Mouse (Mus musculus) kidney, postnatal 4 days (tissue): ENCODE results near the gene Col27a1.
A peak's percentile ranks its signal among the peaks of the same experiment; 100 is the strongest.

Experiments used
- DNase-seq, 2 experiments: peaks; one replicate each; pipeline ENCODE4 v3.0.0; 2021; ENCODE audit warnings: mixed read lengths in 2 of 2

Col27a1 gene

GRCm38 (mm10) chr4:63213907-63214621 is at the start of gene Col27a1:
Gene Col27a1 (plus strand): TSS chr4:63214004.
- DNase-seq = peak; percentile 67 to 75

GRCm38 (mm10) chr4:63165636-63166035 is 48.2 kb upstream of the Col27a1 start:
- peak in 1 of 2 experiments; percentile 12 for DNase-seq

- peak in 1 of 2 experiments; percentile 3 for DNase-seq
Measured at GRCm38 (mm10) chr4:63166323-63166722, 47.5 kb upstream of the Col27a1 start.

DNA sequence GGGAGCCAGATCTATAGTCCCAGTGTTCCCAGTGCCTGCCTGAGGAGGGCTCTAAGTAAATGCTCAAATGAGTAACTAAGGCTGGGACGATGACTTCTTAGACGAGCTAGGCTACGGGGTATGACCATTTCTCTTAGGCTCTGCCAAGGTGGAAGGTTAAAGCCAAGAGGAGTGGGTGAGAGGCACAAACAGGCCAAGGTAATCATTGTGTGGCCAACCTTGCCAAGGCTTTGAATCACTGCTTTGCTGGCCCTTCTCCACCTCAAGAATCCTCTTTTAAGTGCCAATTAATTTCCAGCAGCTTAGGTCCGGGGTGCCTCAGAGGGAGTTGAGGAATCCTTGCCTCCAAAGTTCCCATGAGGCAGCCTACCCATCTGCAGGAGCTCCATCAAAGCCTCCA is 43.7 kb upstream of the Col27a1 start:
- DNase-seq = peak in 1 of 2 experiments; percentile 1

GRCm38 (mm10) chr4:63171122-63171521 is 42.7 kb upstream of the Col27a1 start:
- DNase-seq = peak; percentile 31 to 59

GRCm38 (mm10) chr4:63171969-63172685 is 41.7 kb upstream of the Col27a1 start, which contains the start of gene Kif12:
Gene Kif12 (minus strand): TSS chr4:63172131.
- DNase-seq = peak; percentile 62 to 79

DNA sequence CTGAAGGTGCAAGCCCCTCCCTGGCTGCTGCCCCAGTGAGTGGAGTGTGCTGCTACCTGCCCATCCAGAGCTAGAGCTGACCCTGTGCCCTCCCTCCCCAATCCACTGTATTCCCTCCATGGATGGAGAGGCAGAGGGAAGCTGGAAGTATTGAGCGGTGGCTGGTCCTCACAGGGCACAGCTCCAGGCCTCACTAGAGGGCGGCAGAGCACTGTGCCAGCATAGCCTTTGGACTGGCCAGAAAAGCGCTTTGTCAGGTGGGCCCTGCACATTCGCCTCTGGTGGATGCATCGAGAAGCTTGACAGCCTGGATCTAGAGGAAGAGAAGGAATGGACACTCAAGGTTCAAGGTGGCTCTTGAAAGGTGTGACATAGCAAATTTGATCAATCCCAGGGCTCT is 32.2 kb upstream of the Col27a1 start:
- DNase-seq = peak; percentile 85 to 88

DNA sequence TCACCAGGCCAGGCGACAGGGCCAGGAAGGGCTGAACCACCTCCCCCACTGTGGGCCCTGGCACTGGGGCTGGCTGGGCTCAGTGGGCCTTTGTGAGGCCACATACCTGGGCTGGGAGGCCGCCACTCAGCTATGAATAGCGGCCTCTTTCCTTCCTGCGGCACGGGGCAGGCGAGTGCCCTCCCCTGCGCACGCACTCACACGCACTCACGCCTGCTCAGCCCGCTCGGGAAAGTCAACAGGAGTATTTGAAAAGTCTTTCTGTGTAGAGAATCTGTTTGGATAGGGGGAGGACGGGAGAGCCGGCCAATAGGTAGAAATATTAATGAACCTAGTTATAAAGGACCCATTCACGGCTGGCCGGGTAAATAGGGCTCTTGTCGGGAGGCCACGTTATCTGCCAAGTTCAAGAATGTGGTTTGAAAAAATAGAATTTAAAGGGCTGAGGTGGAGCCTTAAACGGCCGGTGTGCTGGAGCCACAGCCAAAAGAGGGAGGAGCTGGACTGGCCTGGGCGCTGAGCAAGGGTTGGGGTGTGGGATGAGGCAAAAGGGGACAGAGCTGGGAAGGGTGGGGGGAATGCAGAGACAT is 27.4 kb upstream of the Col27a1 start:
- peak in 1 of 2 experiments; percentile 52 for DNase-seq

GRCm38 (mm10) chr4:63191641-63192040 is 22.2 kb upstream of the Col27a1 start:
- DNase-seq = no peak

DNA sequence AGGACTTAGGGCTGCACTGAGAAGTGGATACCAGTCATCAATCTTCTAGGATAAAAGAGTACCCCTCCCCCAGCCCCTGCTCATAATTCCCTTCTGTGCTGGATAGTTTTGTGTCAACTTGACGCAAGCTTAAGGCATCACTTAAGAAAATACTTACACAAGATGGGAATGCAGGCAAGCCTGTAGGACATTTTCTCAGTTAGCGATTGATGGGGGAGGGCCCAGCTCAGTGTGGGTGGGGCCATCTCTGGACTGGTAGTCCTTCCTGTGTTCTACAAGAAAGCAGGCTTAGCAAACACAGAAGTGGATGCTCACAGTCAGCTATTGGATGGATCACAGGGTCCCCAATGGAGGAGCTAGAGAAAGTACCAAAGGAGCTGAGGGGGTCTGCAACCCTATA is 19.4 kb upstream of the Col27a1 start:
- no peak for DNase-seq

DNA sequence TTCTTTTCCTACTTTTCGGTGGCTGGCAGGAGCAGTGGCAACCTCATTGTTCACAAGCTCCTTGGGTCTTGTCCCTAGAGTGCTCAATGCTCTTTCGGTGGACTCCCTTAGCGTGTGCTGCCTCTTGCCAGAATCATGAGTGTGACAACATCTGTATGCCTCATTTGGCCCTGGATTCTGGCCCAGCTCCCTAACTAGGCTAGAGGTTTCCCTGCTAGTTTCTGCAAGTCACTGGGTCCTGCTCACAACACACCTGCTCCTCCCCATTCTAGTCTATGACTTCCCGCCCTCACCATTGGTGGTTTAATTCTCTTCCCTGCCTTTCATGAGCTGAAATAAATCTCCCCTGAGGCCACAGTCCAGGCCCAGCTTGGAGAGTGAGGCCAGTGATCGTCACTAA is 14.4 kb upstream of the Col27a1 start:
- no peak for DNase-seq

DNA sequence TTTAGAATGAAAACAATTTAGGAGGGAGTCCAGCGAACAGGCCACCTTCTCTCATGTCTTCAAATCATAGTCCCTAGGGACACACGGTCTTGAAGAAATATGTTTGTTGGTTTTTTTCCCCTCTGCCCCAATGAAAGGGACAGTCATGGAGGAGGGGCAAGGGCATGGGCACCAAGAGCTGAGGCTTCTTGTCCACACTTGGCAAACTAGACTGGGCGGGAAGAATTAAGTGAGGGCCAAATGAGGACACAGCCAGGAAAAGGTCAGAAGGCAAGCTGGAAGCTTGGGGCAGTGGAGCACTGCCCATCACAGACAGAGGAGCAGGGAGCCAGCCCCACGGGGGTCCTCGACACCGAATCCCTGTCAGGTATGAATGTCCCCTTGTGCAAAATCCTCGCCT is 9.9 kb upstream of the Col27a1 start:
- no peak for DNase-seq

DNA sequence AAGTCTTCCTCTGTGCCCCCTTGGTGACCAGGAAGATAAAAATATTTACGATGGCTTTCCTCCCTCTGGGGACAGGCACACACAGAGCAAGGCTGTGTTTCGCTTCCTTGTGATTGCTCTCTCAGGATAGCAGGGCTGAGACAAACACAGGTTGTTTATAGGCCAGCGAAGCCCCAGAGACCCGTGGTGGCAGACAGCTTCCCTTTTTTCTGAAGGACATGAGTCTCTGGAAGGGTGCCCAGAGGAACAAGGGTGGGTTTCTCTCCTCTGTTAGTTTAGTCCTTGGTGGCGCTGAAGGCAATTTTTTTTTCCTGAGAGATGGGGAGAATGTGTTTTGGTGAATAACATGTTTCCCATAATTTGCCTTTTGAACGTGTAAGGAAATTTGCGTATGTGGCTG is 8.2 kb upstream of the Col27a1 start:
- no peak for DNase-seq

DNA sequence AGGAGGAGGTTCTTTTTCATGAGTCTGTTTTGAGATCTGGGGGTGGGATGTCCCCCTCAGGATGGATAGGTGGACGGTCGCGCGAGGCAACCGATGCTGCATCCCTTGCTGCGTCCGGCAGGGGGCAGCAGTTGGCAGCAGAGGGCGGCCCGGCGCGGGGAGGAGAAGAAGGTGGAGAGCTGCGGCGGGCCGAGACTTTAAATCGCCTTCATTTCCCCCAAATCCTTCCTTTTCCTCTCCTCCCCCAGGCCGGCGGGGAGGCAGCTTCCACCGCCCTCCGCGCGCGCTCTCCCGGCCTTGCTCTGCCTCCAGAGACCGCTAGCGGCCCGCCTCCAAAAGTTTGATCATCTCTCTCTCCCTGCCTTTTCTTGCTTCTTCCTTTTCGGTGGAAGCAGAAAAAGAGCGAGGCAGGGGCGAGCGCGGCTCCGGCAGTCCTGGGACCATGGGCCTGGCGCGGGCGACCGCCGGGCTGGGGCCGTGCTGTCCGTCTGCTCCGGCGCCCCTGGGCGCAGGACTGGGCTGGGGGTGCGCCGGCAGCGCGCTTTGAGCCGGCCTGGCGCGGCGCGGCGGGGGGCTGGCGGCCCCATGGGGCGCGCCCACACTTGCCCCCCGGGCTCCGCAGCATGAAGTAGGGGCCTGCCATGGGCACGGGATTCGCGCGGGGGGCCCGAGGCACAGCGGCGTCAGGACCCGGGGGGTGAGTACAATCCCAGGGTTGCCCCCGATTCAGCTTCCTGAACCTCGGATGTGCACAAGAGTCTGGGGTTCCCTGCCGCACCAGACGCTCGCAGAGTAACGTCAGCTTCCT is 1.6 kb downstream of the Col27a1 start:
- DNase-seq = peak; percentile 91 to 92

GRCm38 (mm10) chr4:63215993-63216531 is 2.3 kb downstream of the Col27a1 start:
- DNase-seq = peak; percentile 81 to 88

DNA sequence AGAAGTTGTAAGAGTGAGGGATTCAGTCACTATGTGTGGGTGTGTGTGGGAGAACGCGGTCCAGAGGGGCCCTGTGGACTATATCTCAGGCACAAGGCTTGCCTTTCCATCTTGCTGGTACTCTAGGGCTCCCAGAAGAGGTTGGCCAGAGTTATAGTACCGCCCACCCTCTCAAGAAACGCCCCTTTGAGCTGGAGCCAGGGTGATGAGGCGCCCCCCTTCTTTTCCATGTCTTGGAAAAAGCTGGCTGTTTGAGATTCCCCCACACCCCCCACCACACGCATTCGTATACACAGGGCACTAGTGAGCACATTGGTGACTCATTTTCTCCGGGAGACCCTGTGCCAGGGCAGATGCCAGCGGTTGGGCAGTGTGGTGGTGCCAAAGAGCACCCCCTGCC is 2.8 kb downstream of the Col27a1 start:
- DNase-seq = peak; percentile 70 to 78

- no peak for DNase-seq
Measured at GRCm38 (mm10) chr4:63217513-63217912, 3.7 kb downstream of the Col27a1 start.

DNA sequence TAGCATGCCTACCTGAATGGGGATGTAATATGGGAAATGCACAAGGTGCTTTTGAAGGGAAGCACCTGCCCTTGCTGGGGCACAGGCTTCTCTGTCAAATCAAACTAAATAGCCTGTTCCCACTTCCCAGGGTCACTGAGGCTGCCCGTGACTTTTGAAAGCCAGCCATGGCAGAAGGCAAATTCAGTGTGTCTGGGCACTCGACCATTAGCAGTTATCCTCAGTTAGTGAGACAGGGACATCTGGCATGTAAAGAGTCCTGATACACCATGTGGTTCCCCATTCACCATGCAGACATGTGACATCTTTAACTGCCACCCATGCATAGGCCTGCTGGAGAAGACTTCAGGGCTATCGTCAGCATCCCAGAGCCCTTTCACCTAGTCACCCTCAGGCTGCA is 5.3 kb downstream of the Col27a1 start:
- no peak for DNase-seq

GRCm38 (mm10) chr4:63219635-63220034 is 5.8 kb downstream of the Col27a1 start:
- no peak for DNase-seq

GRCm38 (mm10) chr4:63221096-63221958 is 7.5 kb downstream of the Col27a1 start:
- DNase-seq = peak in 1 of 2 experiments; percentile 55

- no peak for DNase-seq
Measured at GRCm38 (mm10) chr4:63222246-63222645, 8.4 kb downstream of the Col27a1 start.

DNA sequence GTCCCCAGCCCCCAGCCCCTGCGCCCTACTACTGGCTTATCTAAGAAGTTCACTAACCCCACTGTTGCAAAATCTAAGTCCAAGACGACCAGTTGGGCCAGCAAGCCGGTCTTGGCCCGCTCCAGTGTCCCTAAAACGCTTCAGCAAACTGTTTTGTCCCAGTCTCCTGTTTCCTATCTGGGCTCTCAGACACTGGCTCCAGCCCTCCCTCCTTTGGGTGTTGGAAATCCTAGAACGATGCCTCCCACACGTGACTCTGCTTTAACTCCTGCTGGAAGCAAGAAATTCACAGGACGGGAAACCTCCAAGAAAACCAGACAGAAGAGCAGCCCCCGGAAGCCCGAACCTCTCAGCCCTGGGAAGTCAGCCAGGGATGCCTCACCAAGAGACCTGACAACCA is 11.6 kb downstream of the Col27a1 start:
- no peak for DNase-seq
